Mouse (Mus musculus) retina, adult 2 months (tissue): Measurements from ENCODE around the gene Itgb8.

ENCODE experiments used
- DNase-seq: peaks from one replicate; pipeline ENCODE4 v3.0.0-alpha.2; 2012; ENCODE audit warnings: low read depth, low spot score

Gene Itgb8

DNA sequence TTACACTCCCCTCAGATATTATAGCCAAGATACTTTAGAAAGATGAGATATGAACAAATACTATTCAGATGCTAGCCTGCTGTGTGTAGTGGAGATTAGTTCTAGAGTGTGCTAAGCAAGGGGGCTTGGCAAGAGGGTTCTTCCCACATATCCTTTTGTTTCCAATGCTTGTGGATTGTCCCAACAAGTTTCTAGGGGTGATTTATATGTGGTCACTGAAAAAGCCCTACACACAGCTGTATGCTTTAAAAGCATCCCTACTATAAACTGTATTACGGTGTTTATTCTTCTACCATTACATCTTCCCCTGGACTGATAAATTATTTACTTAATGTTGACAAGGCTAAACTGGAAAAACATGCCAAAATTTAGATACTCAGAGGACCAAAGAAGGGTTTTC, 92.6 kb downstream of the Itgb8 start:
- no peak for DNase-seq

DNA sequence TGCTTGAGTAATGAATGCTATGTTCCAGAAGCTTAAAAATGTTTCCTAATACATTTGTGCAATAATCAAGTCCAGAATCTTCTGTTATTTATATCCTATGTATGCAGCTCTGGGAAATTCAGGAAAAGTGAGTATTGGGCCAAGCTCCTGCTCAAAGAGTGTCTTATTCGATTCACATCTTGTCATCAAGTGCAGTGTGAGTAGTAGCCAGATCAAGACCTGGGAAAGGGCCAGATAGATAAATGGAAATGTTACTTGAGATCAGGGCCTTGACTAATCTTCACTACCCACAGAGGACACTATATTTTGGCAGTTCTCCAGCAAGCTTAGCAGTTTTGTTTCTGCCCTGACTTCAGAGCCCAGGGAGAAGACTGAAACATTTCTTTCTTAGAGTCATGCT, 100.7 kb downstream of the Itgb8 start:
- DNase-seq: no peak

DNA sequence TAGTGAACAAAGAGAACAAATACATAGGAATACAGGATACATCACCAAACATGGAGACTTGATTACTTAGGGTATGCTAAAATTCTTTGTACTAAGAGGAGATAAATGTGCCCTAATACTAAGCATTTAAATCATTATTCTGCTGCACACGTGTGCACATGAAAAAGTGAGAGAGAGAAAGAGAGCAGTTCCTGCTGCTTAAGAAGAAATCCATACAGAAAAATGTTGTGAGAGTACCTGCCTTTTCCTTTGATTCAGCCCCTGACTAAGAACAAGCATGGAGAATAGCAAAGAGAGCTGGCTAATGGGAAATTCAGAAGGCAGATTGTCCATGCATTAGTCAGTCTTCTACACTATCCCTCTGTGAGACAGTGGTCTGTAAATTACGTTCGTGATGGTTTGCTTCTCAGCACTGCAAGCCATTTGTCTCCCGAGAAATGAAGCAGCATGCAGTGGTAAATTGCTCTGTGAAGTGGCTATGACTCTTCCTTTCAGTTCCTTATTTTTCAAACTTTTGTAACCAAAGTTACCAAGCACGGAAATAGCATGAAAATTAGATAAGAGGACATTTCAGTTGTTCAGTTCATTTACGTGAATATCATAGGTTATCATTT, 125.0 kb downstream of the Itgb8 start:
- DNase-seq: no peak

DNA sequence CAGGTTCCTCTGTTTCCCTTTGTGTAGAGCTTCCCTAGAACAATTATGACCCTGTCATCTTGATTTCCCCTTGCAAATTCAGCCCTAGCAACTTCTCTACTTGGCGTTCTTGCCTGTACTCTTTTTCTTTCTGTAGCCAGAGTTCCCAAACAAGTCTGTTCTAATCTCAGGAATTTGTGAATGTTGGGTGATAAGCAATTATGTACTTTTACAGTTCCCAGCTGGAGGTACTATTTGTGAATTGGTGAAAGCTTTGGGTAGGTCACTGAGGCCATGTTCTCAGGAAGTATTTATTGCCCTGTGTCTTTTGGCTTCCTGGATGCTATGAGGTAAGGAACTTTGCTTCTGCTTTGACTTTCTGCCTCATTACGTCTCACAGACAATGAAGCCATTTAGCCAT, 128.5 kb downstream of the Itgb8 start:
- DNase-seq: no peak
